Mouse (Mus musculus): ENCODE data around the gene Gdpd2.

The Gdpd2 gene

GRCm38 (mm10) chrX:100729665-100730188, at the start of gene Gdpd2:
Gene Gdpd2 (plus strand): TSS chrX:100729873.
- DNase-seq (ENCODE audit: low read depth, low spot score) = peak; percentile 75

- no peak for DNase-seq (ENCODE audit: low read depth, low spot score)
Observed at GRCm38 (mm10) chrX:100686527-100686926, 43.1 kb upstream of the Gdpd2 start.

GRCm38 (mm10) chrX:100687360-100688032, 42.2 kb upstream of the Gdpd2 start:
- no peak for DNase-seq (ENCODE audit: low read depth, low spot score)

- DNase-seq (ENCODE audit: low read depth, low spot score) = no peak
Observed at GRCm38 (mm10) chrX:100688033-100688370, 41.7 kb upstream of the Gdpd2 start.

- DNase-seq (ENCODE audit: low read depth, low spot score) = no peak
Observed at GRCm38 (mm10) chrX:100696776-100697175, 32.9 kb upstream of the Gdpd2 start.

- no peak for DNase-seq (ENCODE audit: low read depth, low spot score)
Observed at GRCm38 (mm10) chrX:100708032-100708431, 21.6 kb upstream of the Gdpd2 start.

GRCm38 (mm10) chrX:100716173-100716572, 13.5 kb upstream of the Gdpd2 start:
- no peak for DNase-seq (ENCODE audit: low read depth, low spot score)

- no peak for DNase-seq (ENCODE audit: low read depth, low spot score)
Observed at GRCm38 (mm10) chrX:100728947-100729346, 726 bp upstream of the Gdpd2 start.

GRCm38 (mm10) chrX:100730266-100730665, 593 bp downstream of the Gdpd2 start:
- no peak for DNase-seq (ENCODE audit: low read depth, low spot score)

GRCm38 (mm10) chrX:100734359-100734758, 4.7 kb downstream of the Gdpd2 start:
- DNase-seq (ENCODE audit: low read depth, low spot score) = no peak

- peak; percentile 59 for DNase-seq (ENCODE audit: low read depth, low spot score)
Observed at GRCm38 (mm10) chrX:100738918-100739317, 9.2 kb downstream of the Gdpd2 start.

GRCm38 (mm10) chrX:100739443-100739842, 9.8 kb downstream of the Gdpd2 start:
- peak; percentile 42 for DNase-seq (ENCODE audit: low read depth, low spot score)

- DNase-seq (ENCODE audit: low read depth, low spot score) = no peak
Observed at GRCm38 (mm10) chrX:100740785-100741184, 11.1 kb downstream of the Gdpd2 start.

GRCm38 (mm10) chrX:100741940-100742339, 12.3 kb downstream of the Gdpd2 start:
- peak; percentile 66 for DNase-seq (ENCODE audit: low read depth, low spot score)

- peak; percentile 44 for DNase-seq (ENCODE audit: low read depth, low spot score)
Observed at GRCm38 (mm10) chrX:100765855-100766254, 36.2 kb downstream of the Gdpd2 start.

GRCm38 (mm10) chrX:100767181-100767884, 37.7 kb downstream of the Gdpd2 start, which contains the start of gene Dlg3:
Gene Dlg3 (plus strand): TSS chrX:100767722.
- DNase-seq (ENCODE audit: low read depth, low spot score) = peak; percentile 80

GRCm38 (mm10) chrX:100767885-100768626, 38.4 kb downstream of the Gdpd2 start:
- no peak for DNase-seq (ENCODE audit: low read depth, low spot score)

- no peak for DNase-seq (ENCODE audit: low read depth, low spot score)
Observed at GRCm38 (mm10) chrX:100769281-100769680, 39.6 kb downstream of the Gdpd2 start.

- peak; percentile 50 for DNase-seq (ENCODE audit: low read depth, low spot score)
Observed at GRCm38 (mm10) chrX:100774341-100774811, 44.7 kb downstream of the Gdpd2 start.

- no peak for DNase-seq (ENCODE audit: low read depth, low spot score)
Observed at GRCm38 (mm10) chrX:100775405-100775804, 45.7 kb downstream of the Gdpd2 start.

GRCm38 (mm10) chrX:100776494-100776893, 46.8 kb downstream of the Gdpd2 start:
- DNase-seq (ENCODE audit: low read depth, low spot score) = peak; percentile 78
